Mouse (Mus musculus) frontal cortex, postnatal 25 days (tissue): Measurements from ENCODE around the gene Zfp827.
A peak's percentile ranks its signal among the peaks of the same experiment; 100 is the strongest.
"Not testable (repeated sequence)": the region's sequence is repeated elsewhere in the genome, so short reads cannot be mapped to it uniquely, and the experiment has no call there.

Experiments used
- DNase-seq, 2 experiments: peaks; one replicate each; pipeline ENCODE4 v3.0.0; 2022; ENCODE audit warnings: low spot score in 2 of 2

Gene Zfp827

GRCm38 (mm10) chr8:79112480-79112879 is 84.2 kb downstream of the Zfp827 start:
- no peak for DNase-seq

- DNase-seq = no peak
Observed at GRCm38 (mm10) chr8:79113533-79113932, 85.3 kb downstream of the Zfp827 start.

GRCm38 (mm10) chr8:79114561-79114960 is 86.3 kb downstream of the Zfp827 start:
- DNase-seq = no peak

GRCm38 (mm10) chr8:79116436-79116835 is 88.2 kb downstream of the Zfp827 start:
- DNase-seq = no peak

- DNase-seq = no peak
Observed at GRCm38 (mm10) chr8:79117711-79118110, 89.5 kb downstream of the Zfp827 start.

- DNase-seq = no peak
Observed at GRCm38 (mm10) chr8:79121614-79122013, 93.4 kb downstream of the Zfp827 start.

- DNase-seq = no peak
Observed at GRCm38 (mm10) chr8:79124231-79124630, 96.0 kb downstream of the Zfp827 start.

- no peak for DNase-seq
Observed at GRCm38 (mm10) chr8:79127211-79127816, 99.1 kb downstream of the Zfp827 start.

GRCm38 (mm10) chr8:79128534-79128933 is 100.3 kb downstream of the Zfp827 start:
- DNase-seq = not testable (repeated sequence)

- no peak for DNase-seq
Observed at GRCm38 (mm10) chr8:79139614-79140013, 111.4 kb downstream of the Zfp827 start.

GRCm38 (mm10) chr8:79140981-79141380 is 112.7 kb downstream of the Zfp827 start:
- peak; percentile 41 to 55 for DNase-seq

- DNase-seq = no peak
Observed at GRCm38 (mm10) chr8:79141592-79141991, 113.4 kb downstream of the Zfp827 start.

- DNase-seq = no peak
Observed at GRCm38 (mm10) chr8:79143729-79144128, 115.5 kb downstream of the Zfp827 start.

GRCm38 (mm10) chr8:79145210-79145609 is 117.0 kb downstream of the Zfp827 start:
- DNase-seq = no peak

- no peak for DNase-seq
Observed at GRCm38 (mm10) chr8:79145626-79146025, 117.4 kb downstream of the Zfp827 start.

- no peak for DNase-seq
Observed at GRCm38 (mm10) chr8:79148799-79149198, 120.6 kb downstream of the Zfp827 start.

- DNase-seq = no peak
Observed at GRCm38 (mm10) chr8:79149880-79150279, 121.6 kb downstream of the Zfp827 start.

- DNase-seq = no peak
Observed at GRCm38 (mm10) chr8:79150544-79151192, 122.4 kb downstream of the Zfp827 start.

GRCm38 (mm10) chr8:79151644-79152043 is 123.4 kb downstream of the Zfp827 start:
- DNase-seq = no peak

- no peak for DNase-seq
Observed at GRCm38 (mm10) chr8:79153201-79153600, 125.0 kb downstream of the Zfp827 start.

GRCm38 (mm10) chr8:79153637-79154036 is 125.4 kb downstream of the Zfp827 start:
- no peak for DNase-seq

- no peak for DNase-seq
Observed at GRCm38 (mm10) chr8:79155556-79156161, 127.4 kb downstream of the Zfp827 start.

- DNase-seq = no peak
Observed at GRCm38 (mm10) chr8:79157366-79157765, 129.1 kb downstream of the Zfp827 start.
